Mouse (Mus musculus) embryo, embryonic 10 days (tissue): ENCODE measurements around the gene Asic2.

ENCODE experiments used
- DNase-seq: peaks from one replicate; pipeline ENCODE4 v3.0.0-alpha.2; 2015; ENCODE audit warnings: low spot score

Gene Asic2

DNA sequence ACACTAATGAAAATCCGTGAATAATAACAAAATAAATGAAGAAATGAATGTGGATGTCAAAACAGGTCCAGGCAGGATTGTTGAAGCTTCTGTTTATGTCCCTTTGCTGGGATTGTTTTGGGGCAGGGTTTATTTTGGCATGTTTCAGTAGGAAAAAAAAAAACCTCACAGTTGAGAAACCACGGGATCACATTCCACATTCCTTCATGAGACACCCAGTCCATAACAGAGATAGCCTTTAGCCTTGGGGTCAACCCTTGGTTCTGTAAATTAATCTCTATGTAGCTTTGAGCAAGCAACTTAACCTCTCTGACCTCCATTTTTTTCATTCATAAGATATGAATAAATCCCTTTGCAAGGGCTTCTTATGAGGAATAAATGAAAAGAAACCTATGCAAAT, 127.3 kb downstream of the Asic2 start:
- DNase-seq = no peak

DNA sequence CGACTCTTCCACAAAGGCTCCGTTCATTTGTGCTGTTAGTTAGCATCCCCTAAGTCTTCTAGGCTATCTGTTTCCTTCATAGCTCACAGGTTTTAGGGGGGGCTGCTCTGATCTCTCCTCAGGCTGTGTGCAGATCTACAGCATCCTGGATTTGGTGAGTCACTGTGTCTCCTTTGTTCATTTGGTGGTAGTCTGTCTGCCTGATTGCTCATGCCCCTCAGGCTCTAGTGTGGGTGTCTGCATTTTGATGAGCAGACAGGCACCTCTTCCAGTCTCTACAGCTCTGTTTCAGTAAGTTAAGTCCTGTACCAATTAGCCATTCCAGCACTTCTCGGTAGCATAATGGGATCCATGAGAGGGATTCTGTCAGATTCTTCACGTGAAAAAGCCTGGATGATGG, 129.8 kb downstream of the Asic2 start:
- no peak for DNase-seq

DNA sequence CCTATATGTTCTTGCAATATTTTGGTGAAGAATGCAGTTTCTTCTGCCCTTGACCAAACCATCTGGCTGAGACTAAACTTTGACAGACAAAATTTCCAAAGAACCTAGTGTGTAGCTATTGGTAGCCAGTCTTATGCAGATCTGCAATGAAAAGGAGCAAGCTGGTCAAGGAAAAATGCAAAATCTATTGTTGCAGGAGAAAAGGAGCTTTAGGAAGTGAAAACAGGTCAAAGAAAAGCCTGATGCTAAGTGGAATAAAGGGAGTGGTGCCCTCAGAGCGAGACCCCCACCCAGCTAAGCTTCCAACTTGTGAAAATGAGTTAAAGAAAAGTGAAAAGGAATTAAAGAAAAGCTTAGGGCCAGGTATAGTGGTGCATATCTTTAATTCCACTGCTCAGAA, 135.9 kb downstream of the Asic2 start:
- DNase-seq = no peak

DNA sequence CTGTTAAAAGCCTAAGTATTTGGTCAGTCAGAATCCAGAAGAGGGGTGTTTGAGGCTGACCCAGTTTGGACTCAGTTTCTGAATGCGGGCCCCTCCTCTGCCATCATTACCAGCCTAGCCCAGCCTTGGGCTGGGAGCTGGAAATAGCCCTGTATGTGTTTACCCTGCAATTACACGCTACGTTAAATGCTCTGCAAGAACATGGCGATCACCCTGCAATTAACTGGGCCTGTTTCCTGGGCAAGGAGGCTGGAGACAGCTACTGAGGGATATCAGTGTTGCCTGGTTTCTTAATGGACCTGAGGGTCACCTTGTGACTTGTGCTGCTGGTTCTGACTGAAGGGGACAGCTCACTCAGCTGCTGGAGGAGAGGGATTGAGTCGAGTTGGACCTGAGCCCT, 151.7 kb downstream of the Asic2 start:
- DNase-seq = peak; percentile 19

DNA sequence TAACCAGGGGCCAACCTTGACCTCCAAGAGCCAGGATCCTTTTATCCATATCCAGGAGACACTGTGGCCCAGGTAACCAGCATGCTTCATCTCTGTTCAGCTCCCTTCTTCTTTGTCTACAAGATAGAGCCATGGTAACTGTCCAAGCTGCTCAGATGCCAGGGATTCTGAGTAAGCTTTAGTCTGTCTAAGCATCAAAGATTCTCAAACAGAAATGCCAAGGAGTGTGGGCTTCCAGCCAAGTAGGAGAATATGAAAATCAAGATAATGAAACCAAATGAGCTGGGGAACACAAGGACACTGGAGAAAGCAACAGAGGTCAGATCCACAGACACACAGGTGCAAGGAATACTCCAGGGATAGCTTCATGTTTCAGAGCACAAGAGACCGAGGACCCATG, 153.4 kb downstream of the Asic2 start:
- DNase-seq = no peak

DNA sequence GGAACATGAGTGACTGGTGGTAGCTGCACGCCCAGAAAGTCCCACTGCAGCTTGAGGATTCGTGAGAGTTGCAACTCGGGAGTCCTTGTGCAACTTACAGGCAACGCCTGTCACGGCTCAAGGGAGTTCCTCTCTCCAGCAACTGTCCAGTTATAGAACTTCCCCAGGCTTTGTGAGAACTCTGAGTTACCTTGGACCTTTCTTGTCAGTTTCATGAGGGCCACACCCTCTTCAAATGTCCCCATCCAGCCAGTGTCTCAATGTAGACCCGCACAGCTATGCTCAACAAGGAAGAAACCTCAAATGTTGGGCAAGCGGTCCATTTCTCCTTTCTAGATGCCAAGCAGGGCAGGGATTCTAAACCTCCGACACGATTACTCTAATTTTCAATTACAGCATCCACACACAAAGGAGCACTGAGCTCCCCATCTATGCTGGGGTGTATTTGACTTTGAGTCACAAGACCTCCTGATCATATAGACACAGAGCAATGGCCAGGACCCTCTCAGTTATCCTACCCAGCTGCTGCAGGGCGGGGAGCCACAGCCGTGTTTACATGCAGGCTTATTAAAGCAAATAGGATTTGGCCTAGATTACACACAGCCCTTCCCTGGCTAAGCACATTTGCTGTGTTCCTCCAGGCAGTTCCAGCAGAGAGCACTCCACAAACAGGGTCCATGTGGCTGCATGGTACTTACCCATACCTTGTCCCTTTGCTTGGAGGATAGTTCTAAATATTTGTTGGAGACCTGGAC, 161.2 kb downstream of the Asic2 start:
- no peak for DNase-seq

DNA sequence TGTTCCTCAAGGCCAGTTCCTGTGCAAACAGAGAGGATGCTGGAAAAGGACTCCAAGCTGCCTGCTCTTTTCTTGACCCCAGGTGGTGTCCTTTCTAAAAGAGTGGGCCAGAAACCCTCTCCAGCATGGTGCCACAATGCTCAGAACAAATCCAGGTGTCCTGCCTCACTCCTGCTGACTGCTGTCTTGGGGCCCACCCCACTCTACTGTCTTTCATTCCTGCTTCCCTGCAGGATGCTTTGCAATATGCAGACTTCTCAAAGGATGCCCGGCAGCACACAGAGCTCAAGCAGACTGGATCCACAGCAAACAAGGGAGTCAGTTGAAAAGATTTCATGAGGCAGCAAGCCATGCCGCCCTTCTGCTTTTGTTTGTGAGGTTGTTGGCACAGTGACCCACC, 164.7 kb downstream of the Asic2 start:
- DNase-seq = no peak

DNA sequence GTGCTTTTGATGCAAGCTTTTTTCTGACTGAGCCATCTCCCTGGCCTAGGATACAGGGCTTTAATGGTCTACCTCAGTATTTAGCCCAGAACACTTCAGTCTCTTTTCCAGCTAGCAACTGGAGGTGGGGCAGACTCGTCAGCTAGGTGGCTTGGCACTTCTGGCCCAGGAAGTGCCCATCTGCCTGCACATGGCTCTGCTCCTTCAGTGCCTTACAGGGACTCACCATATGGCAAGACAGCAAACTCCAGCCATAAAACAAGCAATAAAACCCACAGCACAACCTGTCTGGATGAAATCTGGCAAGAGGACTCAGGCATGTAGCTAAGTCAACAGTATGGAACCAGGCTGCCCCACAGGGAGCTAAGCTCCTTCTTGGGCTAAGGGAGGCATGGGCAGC, 165.6 kb downstream of the Asic2 start:
- no peak for DNase-seq

DNA sequence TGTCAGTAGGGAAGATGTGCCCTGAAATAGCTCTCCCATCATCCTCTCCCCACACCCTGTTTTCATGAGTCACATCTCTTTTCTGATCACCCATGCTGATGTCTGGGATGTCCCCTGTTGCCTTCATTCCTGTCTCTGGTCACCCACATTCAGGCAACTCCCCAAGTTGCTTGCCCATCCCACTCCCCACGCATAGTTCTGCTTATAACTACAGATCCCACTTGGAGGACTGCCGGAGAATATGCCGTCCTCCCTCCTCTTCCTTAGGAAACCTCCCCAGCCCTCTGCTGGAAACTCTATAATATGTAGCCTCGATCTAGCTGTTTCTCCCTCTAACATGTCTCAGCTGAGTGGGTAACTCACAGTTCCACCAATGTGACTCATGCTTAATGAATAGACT, 167.4 kb downstream of the Asic2 start:
- no peak for DNase-seq

DNA sequence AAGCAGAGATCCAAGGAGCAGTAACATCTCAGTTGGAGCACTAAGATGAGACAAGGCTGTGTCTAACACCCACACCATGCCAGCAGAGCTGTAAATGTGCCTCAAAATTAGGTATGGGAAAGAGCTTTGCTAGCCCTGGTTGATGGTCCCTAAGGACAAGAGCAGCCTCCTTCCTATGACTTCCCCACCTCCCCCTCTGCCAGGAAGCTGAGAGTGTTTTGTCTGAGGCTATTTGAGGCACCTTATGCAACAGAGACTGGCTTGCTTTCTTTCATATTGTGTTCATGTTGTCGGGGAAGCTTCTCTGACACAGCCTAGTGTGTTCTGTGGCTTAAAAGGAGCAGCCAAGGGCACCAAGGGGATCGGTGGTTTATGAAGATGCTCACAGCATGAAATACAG, 174.7 kb downstream of the Asic2 start:
- DNase-seq = no peak

DNA sequence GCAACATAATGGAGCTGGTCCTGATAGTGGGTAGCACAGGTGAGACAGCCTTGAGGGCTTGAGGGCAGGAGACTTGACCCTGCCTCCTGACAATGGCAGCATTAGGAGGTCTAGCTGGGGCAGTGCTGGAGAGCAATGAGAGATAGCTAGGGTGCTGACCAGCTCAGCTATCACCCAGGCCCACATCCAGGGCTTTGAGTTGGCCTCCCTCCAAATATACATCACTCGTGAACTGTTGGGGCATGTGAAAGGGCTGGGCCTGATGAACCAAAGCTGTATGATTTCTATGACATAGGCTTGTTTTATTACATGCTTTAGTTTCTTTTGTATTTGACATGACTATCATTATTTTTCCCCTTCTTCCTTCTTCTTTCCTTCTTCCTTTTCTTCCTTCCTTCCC, 176.7 kb downstream of the Asic2 start:
- DNase-seq = no peak

DNA sequence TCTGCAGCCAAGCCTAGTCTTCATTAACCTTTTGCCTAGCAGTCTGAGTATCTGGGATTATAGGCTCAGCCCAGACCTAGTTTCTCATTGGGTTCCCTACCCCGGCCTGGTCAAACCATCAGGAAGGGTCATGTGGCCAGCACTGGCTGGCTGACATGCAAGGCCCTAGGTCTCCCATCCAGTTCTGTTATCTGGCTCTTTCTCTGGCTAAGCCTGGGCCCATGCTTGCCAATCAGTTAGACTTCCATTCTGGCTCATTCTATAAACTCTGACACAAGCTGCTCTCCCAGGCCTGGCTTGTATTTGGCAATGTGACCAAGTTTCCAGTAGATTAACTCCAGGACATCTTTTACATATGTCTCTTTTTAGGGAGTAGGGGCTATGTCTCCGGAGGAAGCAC, 187.7 kb downstream of the Asic2 start:
- DNase-seq = no peak

DNA sequence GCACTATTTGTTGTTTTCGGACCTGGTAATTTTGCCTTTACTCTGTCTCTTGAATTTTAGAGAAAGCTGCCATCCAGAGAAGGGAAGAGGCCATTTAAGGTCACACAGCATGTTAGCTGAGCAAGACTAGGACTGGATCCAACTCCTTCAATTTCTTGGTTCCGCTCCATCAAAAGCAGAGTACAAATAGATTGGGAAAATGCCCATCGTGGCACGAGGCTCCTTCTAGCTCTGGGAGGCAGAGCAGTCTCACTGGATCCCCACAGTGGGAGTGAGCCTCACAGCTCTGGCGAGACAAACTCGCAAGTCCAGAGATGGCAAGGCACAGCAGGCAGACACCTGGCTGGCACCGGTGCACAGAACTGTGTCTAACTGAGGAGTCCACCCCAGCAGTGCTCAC, 188.4 kb downstream of the Asic2 start:
- DNase-seq = no peak

DNA sequence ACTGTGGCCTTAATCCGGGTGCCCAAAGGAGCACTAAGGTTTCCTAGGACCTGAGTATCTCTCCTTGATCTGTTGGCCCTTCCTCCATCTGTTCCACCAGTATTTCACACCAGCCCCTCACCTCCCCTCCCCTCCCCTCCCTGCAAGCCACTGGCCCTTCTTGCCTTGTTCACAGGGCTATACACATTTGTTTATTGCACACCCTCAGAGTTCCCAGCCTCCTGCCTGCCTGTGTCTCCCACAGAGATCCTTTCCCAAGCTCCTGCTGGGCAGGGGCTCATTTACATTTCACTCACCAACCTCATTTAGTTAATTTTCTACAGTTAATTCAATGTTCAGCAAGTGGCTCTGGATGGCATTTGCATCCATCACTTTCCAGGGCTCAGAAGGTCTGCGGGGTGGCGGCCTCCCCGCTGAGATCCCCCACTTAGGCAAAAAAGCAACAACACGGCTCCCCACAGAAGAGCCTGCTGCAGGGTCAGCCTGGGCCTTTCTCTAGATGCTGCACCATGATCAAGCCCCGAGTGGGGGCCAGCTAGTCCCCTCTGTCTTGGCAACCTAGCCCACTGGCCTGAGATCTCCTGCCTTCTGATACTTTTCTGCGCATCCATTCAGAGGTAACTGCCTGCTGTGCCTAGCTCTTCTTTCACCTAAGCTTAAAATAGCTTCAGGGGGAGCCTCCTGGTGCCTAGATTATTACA, 196.9 kb downstream of the Asic2 start:
- DNase-seq = no peak

DNA sequence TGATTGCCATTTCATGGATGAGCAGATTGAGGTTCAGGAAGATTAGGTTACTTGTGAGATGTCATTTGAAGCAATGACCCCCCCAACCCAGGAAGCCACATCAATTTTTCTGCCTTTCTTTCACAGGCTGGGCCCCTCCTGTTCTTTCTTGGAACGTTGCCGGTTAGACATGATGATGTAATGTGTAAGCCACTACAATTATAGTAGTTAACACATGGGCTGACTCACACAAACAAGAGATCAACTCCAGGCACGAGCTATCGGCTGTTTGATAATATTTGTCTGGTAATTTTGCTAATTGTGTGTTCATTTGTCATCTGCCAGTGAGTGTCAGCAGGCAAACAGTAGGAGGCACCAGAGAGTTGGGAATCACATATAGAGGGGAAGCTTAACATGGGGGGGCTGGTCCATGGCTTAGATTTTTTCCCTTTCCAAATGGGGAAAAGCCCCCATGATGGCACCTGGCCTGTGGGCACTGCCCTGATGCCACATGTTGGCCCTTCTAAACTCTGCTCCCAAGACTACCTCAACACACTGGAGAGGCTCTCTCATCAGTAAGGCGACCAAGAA, 198.5 kb downstream of the Asic2 start:
- no peak for DNase-seq

DNA sequence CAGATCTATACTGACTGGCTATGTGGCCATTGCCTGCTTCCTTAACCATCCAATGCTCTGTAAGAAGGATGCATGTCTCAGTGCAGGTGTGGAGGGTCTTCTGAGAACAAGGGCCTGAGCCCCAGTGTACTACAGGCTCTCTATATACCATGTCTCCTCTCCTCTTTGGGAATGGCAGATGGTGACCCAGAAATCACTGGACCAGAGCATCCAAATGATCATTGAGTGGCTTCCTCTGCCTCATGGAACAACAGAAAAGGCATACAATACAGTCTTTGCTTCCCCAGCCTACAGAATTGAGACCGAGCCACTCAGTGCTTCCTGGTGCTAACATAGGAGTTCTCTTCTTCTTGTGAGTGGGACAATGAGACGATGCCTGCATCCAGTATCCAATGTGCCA, 200.0 kb downstream of the Asic2 start:
- no peak for DNase-seq

DNA sequence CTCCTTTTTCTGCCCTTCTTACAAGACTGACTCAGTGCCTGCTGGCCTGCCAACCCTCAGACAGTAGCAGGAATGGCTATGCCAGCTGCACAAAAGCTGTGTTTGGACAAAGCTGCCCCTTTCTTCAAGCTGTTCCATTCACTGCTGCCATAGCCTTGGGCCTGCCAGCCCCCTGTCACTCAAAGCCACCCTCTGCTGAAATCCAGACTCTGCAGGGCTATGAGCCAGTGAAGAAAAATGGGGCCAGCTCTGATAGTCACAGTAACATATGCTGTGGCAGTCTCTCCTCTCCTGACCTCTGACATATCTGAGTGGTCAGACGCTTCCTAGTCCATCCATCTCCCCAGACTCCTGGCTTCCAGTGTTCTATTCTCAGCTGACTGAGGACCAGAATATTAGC, 200.5 kb downstream of the Asic2 start:
- DNase-seq = no peak

DNA sequence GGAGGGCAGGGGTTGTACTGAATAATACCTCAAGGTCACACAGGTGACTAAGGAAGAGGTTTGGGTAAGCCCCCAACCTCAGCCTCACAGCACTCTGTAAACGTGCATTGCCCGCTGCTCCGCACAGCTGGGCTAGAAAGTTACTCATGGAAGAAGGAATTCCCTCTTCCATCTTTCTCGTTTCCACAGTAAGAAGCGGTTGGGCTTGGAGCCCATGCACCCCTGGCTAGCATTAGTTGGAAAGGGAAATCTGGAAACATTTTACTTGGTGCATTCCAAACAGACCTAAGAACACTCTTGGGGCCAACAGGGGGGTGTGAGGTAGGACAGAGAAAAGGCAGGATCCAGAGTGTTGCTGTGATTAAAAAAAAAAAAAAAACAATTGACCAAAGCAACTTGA, 203.0 kb downstream of the Asic2 start:
- no peak for DNase-seq

DNA sequence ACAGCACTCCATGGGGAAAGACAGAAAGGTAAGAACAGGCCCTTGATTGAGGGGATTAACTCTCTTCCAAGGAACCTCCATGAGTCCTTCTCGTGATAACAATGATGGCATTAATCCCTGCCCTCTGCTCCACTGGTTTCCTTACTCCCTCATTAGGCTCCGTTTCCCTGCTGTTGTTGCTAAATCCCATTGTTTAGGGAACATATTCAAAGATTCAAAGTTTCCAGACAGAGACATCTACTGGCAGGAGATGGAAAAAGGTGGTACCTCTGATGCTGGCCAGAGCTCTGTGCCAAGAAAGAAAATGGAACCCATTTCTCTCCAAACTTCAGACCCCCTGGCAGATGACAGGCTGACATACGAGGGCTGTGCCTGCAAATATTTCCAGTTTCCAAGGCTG, 203.5 kb downstream of the Asic2 start:
- DNase-seq = peak; percentile 14

DNA sequence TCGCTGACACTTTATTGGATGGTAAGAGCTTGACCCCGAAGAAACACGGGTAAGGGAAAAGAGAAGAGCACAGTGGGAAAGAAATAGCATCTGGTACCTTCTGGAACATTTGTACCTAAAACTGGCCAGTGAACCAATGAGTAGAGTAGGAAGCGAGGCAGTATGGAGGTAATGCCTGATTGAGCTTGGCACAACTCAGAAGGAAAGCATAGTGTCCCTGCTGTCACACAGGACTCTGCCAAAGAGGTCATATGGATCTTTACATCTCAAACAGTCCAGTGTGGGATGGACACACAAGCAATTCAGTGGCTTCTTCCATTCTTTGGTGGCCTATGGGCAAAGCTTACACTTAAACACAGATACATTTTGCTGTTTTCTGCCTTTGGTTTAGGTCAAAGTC, 211.0 kb downstream of the Asic2 start:
- no peak for DNase-seq

DNA sequence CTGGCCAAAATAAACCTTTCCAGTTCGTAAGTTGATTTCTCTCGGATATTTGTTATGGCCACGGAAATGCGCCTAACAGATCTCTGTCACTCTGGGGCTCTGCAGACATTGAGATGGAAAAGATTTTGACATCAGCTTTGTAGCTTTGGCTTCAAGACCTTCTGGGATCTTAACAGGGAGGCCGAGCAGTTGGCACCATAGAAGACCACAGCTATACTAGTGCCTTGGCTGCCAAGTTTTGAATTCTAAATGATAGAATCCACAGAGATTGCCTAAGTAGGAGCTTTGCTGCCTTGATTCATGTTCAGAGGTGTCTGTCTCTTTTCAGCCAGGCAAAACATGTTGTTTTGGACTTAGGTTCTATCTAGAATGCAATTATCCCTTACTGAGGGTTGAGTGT, 217.4 kb downstream of the Asic2 start:
- DNase-seq = no peak

DNA sequence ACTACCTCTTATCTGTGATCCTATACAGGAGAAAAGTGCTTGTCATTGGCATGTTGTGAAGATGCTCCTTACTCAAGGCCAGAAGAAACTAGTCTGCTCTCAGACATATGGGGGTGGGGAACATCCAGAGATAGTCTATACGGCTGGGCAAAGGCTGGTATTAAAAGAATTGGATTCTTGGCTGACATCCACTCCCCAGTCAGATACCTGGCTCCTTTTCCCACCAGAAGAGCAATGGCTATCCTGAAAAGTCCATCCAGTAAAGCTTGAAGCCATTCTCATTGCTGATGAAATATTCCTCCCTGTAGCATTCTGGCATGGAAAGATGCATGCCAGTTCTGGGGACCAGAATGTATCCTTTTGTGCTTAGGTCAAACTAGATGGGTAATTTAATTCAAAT, 218.2 kb downstream of the Asic2 start:
- DNase-seq = no peak

DNA sequence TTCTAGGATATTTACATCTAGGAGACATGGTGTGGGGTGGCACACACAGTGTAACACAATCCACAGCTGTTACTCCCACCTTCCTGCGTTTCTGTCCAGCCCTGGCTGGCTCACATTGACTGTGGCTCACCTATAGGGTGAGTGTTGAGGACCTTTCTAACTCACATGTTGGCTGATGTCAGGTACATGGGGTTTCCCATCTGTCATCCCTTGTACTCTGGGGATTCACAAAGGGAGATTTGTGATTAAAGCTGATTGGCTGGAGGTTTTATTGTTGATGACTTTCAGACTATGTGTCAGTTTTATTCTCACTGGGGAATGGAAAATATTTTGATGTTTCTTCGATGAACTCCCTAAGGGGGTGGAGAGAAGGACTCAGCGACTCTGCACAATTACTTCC, 229.3 kb downstream of the Asic2 start:
- DNase-seq = no peak

DNA sequence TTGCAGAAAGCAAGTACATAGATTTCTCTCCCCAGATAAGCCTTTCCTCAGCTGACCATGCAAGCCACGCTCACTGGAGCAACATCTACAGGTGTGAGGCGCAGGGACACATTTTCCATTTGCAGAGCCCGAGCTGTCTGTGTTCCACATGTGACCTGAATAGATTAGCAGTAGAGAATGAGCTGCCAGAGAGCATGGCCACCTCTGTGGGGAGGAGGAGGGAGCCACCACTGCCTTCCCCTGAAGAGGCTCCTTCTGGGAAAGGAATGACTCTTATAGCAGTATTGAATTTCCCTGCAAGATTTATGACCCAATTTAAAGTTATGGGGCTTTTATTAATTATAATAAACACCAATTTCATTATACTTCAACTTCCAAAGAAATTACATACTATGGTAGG, 230.5 kb downstream of the Asic2 start:
- no peak for DNase-seq
